Mouse (Mus musculus): ENCODE results near the gene Zfp213.

GRCm38 (mm10) chr17:23568370-23568769, 4.3 kb upstream of the Zfp213 start:
- no peak for TF ChIP-seq CTCF (IDR thresholded peaks at IDR 0.05; ENCODE audit: control insufficient read depth, insufficient read depth, low read length)
- no peak for TF ChIP-seq POLR2A (IDR thresholded peaks at IDR 0.05; ENCODE audit: borderline replicate concordance, control insufficient read depth, low read depth, low read length)
